Mouse (Mus musculus): ENCODE measurements around the gene Tbx21.

- TF ChIP-seq CTCF (IDR thresholded peaks at IDR 0.05; ENCODE audit: insufficient read depth, low read length), result no peak
- TF ChIP-seq POLR2A (IDR thresholded peaks at IDR 0.05; ENCODE audit: borderline replicate concordance, extremely low read depth, low read depth, low read length), result no peak
Observed at GRCm38 (mm10) chr11:97086365-97086764, 28.8 kb downstream of the Tbx21 start.
